Mouse (Mus musculus): ENCODE results near the gene Susd1. TPM values are rescaled to one million over a fixed set of nuclear protein-coding genes. Genes with fewer than 3 reads are reported as not detected.

Susd1 gene
- polyA plus RNA-seq, 1 experiment from 2014 or later, result 1.2 TPM

- ATAC-seq (ENCODE audit: low FRiP score) (no peak), DNase-seq (ENCODE audit: low spot score) (no peak)
- no peak overlapping the region for H3K4me2 ChIP-seq (replicated peaks)
- H3K4me1 ChIP-seq (replicated peaks; ENCODE audit: control insufficient read depth, insufficient read depth, low read length), result no peaks in the 10 kb centered on the region
- WGBS, result 64% methylated on average over 15 of the region's 15 CpGs
- no peaks in the 10 kb centered on the region for H3K9me3 ChIP-seq (ENCODE audit: control insufficient read depth, low read length)
- H3K36me3 ChIP-seq (replicated peaks; ENCODE audit: control insufficient read depth, insufficient read depth), result no peaks in the 10 kb centered on the region
- no peaks in the 10 kb centered on the region for H3K27me3 ChIP-seq (ENCODE audit: control insufficient read depth, insufficient read depth, low read length)
- H3K9ac ChIP-seq, result no peak overlapping the region
- no peak overlapping the region for H3K4me3 ChIP-seq (replicated peaks; ENCODE audit: low read length)
- no peak overlapping the region for H3K27ac ChIP-seq
These were observed 122.7 kb downstream of the Susd1 start for GRCm38 (mm10) chr4:59315553-59316405.

GRCm38 (mm10) chr4:59314939-59315552 lies 123.4 kb downstream of the Susd1 start:
- no peak overlapping the region for H3K27ac ChIP-seq
- WGBS, result 69% methylated on average over 3 of the region's 3 CpGs
- H3K36me3 ChIP-seq (replicated peaks; ENCODE audit: control insufficient read depth, insufficient read depth), result no peaks in the 10 kb centered on the region
- no peaks in the 10 kb centered on the region for H3K4me1 ChIP-seq (replicated peaks; ENCODE audit: control insufficient read depth, insufficient read depth, low read length)
- ATAC-seq (ENCODE audit: low FRiP score), result no peak
- DNase-seq (ENCODE audit: low spot score), result no peak
- H3K9me3 ChIP-seq (ENCODE audit: control insufficient read depth, low read length), result no peaks in the 10 kb centered on the region
- H3K9ac ChIP-seq, result no peak overlapping the region
- H3K4me2 ChIP-seq (replicated peaks), result no peak overlapping the region
- H3K4me3 ChIP-seq (replicated peaks; ENCODE audit: low read length), result no peak overlapping the region
- no peaks in the 10 kb centered on the region for H3K27me3 ChIP-seq (ENCODE audit: control insufficient read depth, insufficient read depth, low read length)

DNA sequence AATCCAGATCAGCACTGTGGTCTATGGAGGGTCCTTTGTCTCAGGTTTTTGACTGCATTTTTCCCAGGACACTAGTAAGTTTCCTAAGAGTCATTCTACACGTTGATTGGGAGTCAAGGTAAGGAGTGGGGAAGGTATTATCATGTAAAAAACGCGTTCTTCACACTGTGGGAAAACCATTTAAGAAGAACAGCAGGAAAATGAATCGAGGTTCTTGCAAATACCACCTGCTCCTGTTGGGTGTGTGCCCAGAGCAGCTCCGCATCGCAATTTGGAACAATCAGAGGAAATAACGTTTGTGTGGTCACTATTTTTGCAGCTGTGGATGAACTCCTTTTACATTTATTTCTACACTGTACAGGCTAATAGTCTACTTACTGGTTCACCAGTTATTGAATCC lies 125.5 kb downstream of the Susd1 start:
- no peaks in the 10 kb centered on the region for H3K36me3 ChIP-seq (replicated peaks; ENCODE audit: control insufficient read depth, insufficient read depth)
- no peak for DNase-seq (ENCODE audit: low spot score)
- WGBS, result 59% methylated on average over 7 of the region's 7 CpGs

GRCm38 (mm10) chr4:59310590-59310989 lies 127.8 kb downstream of the Susd1 start:
- no peak for ATAC-seq (ENCODE audit: low FRiP score)
- Histone ChIP-seq H3K4me1 (replicated peaks; ENCODE audit: control insufficient read depth, insufficient read depth, low read length) (no peaks in the 10 kb centered on the region), H3K27me3 (ENCODE audit: control insufficient read depth, insufficient read depth, low read length) (no peaks in the 10 kb centered on the region), H3K36me3 (replicated peaks; ENCODE audit: control insufficient read depth, insufficient read depth) (no peaks in the 10 kb centered on the region), H3K9me3 (ENCODE audit: control insufficient read depth, low read length) (no peaks in the 10 kb centered on the region), H3K4me2 (replicated peaks) (no peak overlapping the region), H3K27ac (no peak overlapping the region), H3K4me3 (replicated peaks; ENCODE audit: low read length) (no peak overlapping the region), H3K9ac (no peak overlapping the region)
- no peak for DNase-seq (ENCODE audit: low spot score)
- 90% methylated on average over 9 of the region's 9 CpGs for WGBS

More for the DNA sequence above, 125.5 kb downstream of the Susd1 start:
- Histone ChIP-seq H3K4me3 (replicated peaks; ENCODE audit: low read length) (no peak overlapping the region), H3K27me3 (ENCODE audit: control insufficient read depth, insufficient read depth, low read length) (no peaks in the 10 kb centered on the region), H3K27ac (no peak overlapping the region), H3K4me2 (replicated peaks) (no peak overlapping the region), H3K9ac (no peak overlapping the region), H3K4me1 (replicated peaks; ENCODE audit: control insufficient read depth, insufficient read depth, low read length) (no peaks in the 10 kb centered on the region), H3K9me3 (ENCODE audit: control insufficient read depth, low read length) (no peaks in the 10 kb centered on the region)
- ATAC-seq (ENCODE audit: low FRiP score), result no peak

DNA sequence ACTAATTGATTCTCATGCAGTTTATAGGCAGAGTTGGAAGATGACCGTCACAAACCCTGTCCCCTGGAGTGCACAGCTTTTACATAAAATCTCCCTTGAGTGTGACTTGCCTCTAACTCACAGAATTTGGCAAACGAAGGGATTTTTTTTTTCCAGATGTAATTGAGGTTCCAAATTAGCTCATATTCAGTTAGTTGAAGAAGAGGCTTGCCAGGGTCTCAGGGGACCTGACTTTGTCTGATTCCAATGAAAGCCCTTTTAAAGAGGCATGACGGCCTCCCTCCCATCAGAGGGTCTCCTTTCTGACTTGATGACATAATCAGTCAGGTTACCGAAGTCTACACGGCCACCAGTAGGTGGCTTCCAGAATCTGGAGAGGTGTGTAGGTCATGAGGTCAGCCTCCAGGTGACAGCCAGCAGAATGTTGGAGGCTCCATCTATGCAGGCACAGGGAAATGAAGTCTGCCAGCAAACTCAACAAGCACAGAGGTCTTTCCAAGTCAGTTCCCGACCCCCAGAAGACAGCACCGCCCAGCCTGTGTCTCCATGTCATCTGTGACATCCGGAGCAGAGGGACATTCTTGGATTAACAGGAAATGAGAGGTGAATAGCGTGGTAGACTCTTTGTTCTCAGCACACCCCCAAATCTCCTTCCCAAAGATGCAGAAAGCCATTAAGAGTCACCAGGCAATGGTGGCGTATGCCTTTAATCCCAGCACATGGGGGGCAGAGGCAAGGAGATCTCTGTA lies 130.4 kb downstream of the Susd1 start:
- Histone ChIP-seq H3K9me3 (ENCODE audit: control insufficient read depth, low read length) (no peaks in the 10 kb centered on the region), H3K4me2 (replicated peaks) (no peak overlapping the region), H3K9ac (no peak overlapping the region), H3K36me3 (replicated peaks; ENCODE audit: control insufficient read depth, insufficient read depth) (no peaks in the 10 kb centered on the region), H3K4me3 (replicated peaks; ENCODE audit: low read length) (no peak overlapping the region), H3K4me1 (replicated peaks; ENCODE audit: control insufficient read depth, insufficient read depth, low read length) (no peaks in the 10 kb centered on the region), H3K27ac (no peak overlapping the region), H3K27me3 (ENCODE audit: control insufficient read depth, insufficient read depth, low read length) (no peaks in the 10 kb centered on the region)
- DNase-seq (ENCODE audit: low spot score) (no peak), ATAC-seq (ENCODE audit: low FRiP score) (no peak)
- 83% methylated on average over 10 of the region's 10 CpGs for WGBS

DNA sequence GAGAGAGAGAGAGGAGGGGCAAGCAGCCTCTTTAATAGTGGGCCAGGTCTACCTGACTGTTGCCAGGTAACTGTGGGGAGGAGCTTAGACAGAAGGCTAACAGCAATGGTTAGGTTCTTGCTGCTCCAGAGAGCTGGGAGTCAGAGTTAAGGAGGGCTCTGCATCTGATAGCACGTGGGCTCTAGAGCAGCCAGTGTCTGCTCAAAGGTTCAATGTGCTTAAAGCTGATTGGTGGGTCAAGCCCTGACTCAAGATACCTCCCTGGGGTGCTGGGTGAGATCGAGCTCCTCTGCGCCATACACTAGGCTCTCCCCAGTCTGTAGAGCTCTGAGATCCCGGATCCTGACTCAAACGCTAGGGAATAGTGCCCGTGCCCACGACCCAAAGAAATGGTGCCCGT lies 136.0 kb downstream of the Susd1 start:
- Histone ChIP-seq H3K4me3 (replicated peaks; ENCODE audit: low read length) (no peak overlapping the region), H3K36me3 (replicated peaks; ENCODE audit: control insufficient read depth, insufficient read depth) (no peaks in the 10 kb centered on the region), H3K4me2 (replicated peaks) (no peak overlapping the region), H3K9ac (no peak overlapping the region), H3K9me3 (ENCODE audit: control insufficient read depth, low read length) (no peaks in the 10 kb centered on the region), H3K27me3 (ENCODE audit: control insufficient read depth, insufficient read depth, low read length) (no peaks in the 10 kb centered on the region), H3K27ac (no peak overlapping the region), H3K4me1 (replicated peaks; ENCODE audit: control insufficient read depth, insufficient read depth, low read length) (no peaks in the 10 kb centered on the region)
- 85% methylated on average over 8 of the region's 8 CpGs for WGBS
- ATAC-seq (ENCODE audit: low FRiP score) (no peak), DNase-seq (ENCODE audit: low spot score) (no peak)

DNA sequence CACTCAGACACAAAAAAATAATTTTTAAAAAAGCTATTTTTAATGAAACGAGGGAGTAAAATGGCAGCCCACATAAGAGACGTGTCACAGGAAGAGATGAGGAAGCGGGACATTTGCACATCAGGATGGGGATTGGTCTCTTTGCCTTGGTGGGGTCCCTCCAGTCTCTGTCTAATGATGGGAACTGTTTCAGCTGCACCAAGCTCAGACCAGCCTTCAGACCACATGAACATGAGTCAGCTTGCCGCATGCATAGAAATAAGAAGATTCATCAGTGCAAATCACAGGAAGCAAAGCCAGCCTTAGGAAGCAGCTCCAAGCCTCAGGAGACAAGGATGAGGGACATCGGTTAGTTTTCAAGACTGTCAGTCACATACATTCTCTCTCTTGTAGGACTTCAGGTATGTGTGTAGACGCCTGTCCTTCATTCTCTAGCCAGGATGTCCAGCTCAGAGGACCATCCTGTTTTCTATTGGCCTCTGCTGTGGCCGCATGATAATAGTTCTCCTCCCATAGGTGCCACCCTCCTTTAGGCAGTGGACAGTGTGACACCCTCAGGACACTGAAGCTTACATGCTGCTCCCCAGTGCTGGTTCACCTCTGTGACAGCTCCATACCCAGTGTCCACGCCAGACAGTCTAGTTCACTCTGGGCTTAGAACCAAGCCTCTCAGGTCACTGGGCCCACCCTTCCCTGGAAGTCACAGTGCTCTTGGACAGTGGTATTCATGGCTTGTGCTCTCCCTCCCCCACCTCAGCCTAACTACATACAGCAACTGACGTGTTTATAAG lies 137.2 kb downstream of the Susd1 start:
- 89% methylated on average over 9 of the region's 9 CpGs for WGBS
- H3K36me3 ChIP-seq (replicated peaks; ENCODE audit: control insufficient read depth, insufficient read depth), result no peaks in the 10 kb centered on the region
- no peak overlapping the region for H3K27ac ChIP-seq
- no peak overlapping the region for H3K9ac ChIP-seq
- ATAC-seq (ENCODE audit: low FRiP score) (no peak), DNase-seq (ENCODE audit: low spot score) (no peak)
- H3K4me3 ChIP-seq (replicated peaks; ENCODE audit: low read length), result no peak overlapping the region
- H3K27me3 ChIP-seq (ENCODE audit: control insufficient read depth, insufficient read depth, low read length), result no peaks in the 10 kb centered on the region
- H3K9me3 ChIP-seq (ENCODE audit: control insufficient read depth, low read length), result no peaks in the 10 kb centered on the region
- H3K4me1 ChIP-seq (replicated peaks; ENCODE audit: control insufficient read depth, insufficient read depth, low read length), result no peaks in the 10 kb centered on the region
- H3K4me2 ChIP-seq (replicated peaks), result no peak overlapping the region

- Histone ChIP-seq H3K4me1 (replicated peaks; ENCODE audit: control insufficient read depth, insufficient read depth, low read length) (no peaks in the 10 kb centered on the region), H3K36me3 (replicated peaks; ENCODE audit: control insufficient read depth, insufficient read depth) (no peaks in the 10 kb centered on the region), H3K9ac (no peak overlapping the region), H3K4me2 (replicated peaks) (no peak overlapping the region), H3K27ac (no peak overlapping the region), H3K27me3 (ENCODE audit: control insufficient read depth, insufficient read depth, low read length) (no peaks in the 10 kb centered on the region), H3K9me3 (ENCODE audit: control insufficient read depth, low read length) (no peaks in the 10 kb centered on the region), H3K4me3 (replicated peaks; ENCODE audit: low read length) (no peak overlapping the region)
- WGBS, result 82% methylated on average over 7 of the region's 7 CpGs
- DNase-seq (ENCODE audit: low spot score), result no peak
- no peak for ATAC-seq (ENCODE audit: low FRiP score)
These were observed 139.5 kb downstream of the Susd1 start for GRCm38 (mm10) chr4:59298719-59299496.

All from hindbrain, embryonic 14.5 days (tissue).